Mouse (Mus musculus): Measurements from ENCODE around the gene Diaph2. TPM values are rescaled to one million over a fixed set of nuclear protein-coding genes. Genes with fewer than 3 reads are reported as not detected.
"Not testable (repeated sequence)": the region's sequence is repeated elsewhere in the genome, so short reads cannot be mapped to it uniquely, and the experiment has no call there.

Diaph2 gene
- total and polyA plus RNA-seq, 3 experiments = not detected

DNA sequence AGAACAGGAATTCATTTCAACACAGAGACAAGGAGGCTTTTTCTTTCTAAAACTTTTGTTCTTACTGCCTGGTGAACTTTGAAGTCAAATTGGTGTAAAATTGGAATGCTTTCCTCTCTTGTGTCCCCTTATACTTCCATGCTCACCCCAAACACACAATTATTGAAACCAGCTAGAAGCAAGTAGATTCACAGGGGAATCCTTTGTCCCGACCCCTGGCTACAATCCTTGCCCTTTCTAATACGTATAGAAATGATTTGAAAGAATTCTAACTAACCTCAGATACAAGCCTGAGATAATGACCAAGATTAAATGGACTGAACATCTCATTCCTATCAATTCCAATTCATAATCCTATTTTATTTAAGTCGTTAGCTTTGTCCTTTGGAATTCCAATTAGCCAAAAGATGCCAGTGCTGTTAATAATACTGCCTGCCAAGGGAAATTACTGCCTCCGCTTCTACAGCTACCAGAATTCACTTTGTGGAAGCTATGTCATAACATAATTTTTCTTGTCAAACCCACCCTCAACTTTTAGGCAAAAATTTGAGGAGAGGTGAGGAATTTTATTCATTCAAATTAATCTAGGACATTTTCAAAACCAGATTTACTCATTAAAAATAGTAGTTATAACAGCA, 644.1 kb downstream of the Diaph2 start:
- TF ChIP-seq CTCF (IDR thresholded peaks at IDR 0.05; ENCODE audit: low read depth, low read length) = no peak
- no peak for TF ChIP-seq GATA2 (IDR thresholded peaks at IDR 0.05; ENCODE audit: borderline replicate concordance, low read depth, low read length)
- TF ChIP-seq GATA1 (IDR thresholded peaks at IDR 0.05; ENCODE audit: borderline replicate concordance, low read length) = no peak
- TF ChIP-seq POLR2AphosphoS5 (IDR thresholded peaks at IDR 0.05; ENCODE audit: insufficient replicate concordance, low read depth, low read length) = no peak
- TF ChIP-seq TAL1 (conservative IDR thresholded peaks at IDR 0.05; ENCODE audit: low read depth, low read length) = no peak
- no peaks in the 10 kb centered on the region for H3K9me3 ChIP-seq (replicated peaks)
- no peaks in the 10 kb centered on the region for H3K27me3 ChIP-seq (ENCODE audit: insufficient read depth, low read length)
- no peak overlapping the region for H3K4me3 ChIP-seq (ENCODE audit: low read depth, low read length)
- no peaks in the 10 kb centered on the region for H3K4me1 ChIP-seq (ENCODE audit: insufficient read depth, low read depth, low read length)
- H3K36me3 ChIP-seq (replicated peaks) = no peaks in the 10 kb centered on the region
- ATAC-seq (ENCODE audit: extremely low read depth, insufficient number of reproducible peaks, low FRiP score, poor library complexity, severe bottlenecking) (no peak), DNase-seq (ENCODE audit: low spot score) (no peak)

- H3K27me3 ChIP-seq (ENCODE audit: insufficient read depth, low read length) = no peaks in the 10 kb centered on the region
- TF ChIP-seq CTCF (IDR thresholded peaks at IDR 0.05; ENCODE audit: low read depth, low read length) = no peak
- no peak for TF ChIP-seq GATA2 (IDR thresholded peaks at IDR 0.05; ENCODE audit: borderline replicate concordance, low read depth, low read length)
- TF ChIP-seq GATA1 (IDR thresholded peaks at IDR 0.05; ENCODE audit: borderline replicate concordance, low read length) = no peak
- no peak for TF ChIP-seq POLR2AphosphoS5 (IDR thresholded peaks at IDR 0.05; ENCODE audit: insufficient replicate concordance, low read depth, low read length)
- TF ChIP-seq TAL1 (conservative IDR thresholded peaks at IDR 0.05; ENCODE audit: low read depth, low read length) = no peak
- no peak for DNase-seq (ENCODE audit: low spot score)
- H3K4me3 ChIP-seq (ENCODE audit: low read depth, low read length) = no peak overlapping the region
- no peaks in the 10 kb centered on the region for H3K4me1 ChIP-seq (ENCODE audit: insufficient read depth, low read depth, low read length)
- no peaks in the 10 kb centered on the region for H3K36me3 ChIP-seq (replicated peaks)
- no peaks in the 10 kb centered on the region for H3K9me3 ChIP-seq (replicated peaks)
- no peak for ATAC-seq (ENCODE audit: extremely low read depth, insufficient number of reproducible peaks, low FRiP score, poor library complexity, severe bottlenecking)
Observed at GRCm38 (mm10) chrX:130403214-130403613, 653.7 kb downstream of the Diaph2 start.

GRCm38 (mm10) chrX:130407471-130407870, 657.9 kb downstream of the Diaph2 start:
- not testable (repeated sequence) for H3K4me1 ChIP-seq (ENCODE audit: insufficient read depth, low read depth, low read length); H3K27me3 ChIP-seq (ENCODE audit: insufficient read depth, low read length); DNase-seq (ENCODE audit: low spot score); ATAC-seq (ENCODE audit: extremely low read depth, insufficient number of reproducible peaks, low FRiP score, poor library complexity, severe bottlenecking); H3K9me3 ChIP-seq (replicated peaks); H3K4me3 ChIP-seq (ENCODE audit: low read depth, low read length); H3K36me3 ChIP-seq (replicated peaks)

GRCm38 (mm10) chrX:130408985-130409384, 659.4 kb downstream of the Diaph2 start:
- TF ChIP-seq GATA2 (IDR thresholded peaks at IDR 0.05; ENCODE audit: borderline replicate concordance, low read depth, low read length) (no peak), POLR2AphosphoS5 (IDR thresholded peaks at IDR 0.05; ENCODE audit: insufficient replicate concordance, low read depth, low read length) (no peak), GATA1 (IDR thresholded peaks at IDR 0.05; ENCODE audit: borderline replicate concordance, low read length) (no peak), CTCF (IDR thresholded peaks at IDR 0.05; ENCODE audit: low read depth, low read length) (no peak), TAL1 (conservative IDR thresholded peaks at IDR 0.05; ENCODE audit: low read depth, low read length) (no peak)
- no peak for DNase-seq (ENCODE audit: low spot score)

GRCm38 (mm10) chrX:130423134-130423533, 673.6 kb downstream of the Diaph2 start:
- DNase-seq (ENCODE audit: low spot score) (no peak), ATAC-seq (ENCODE audit: extremely low read depth, insufficient number of reproducible peaks, low FRiP score, poor library complexity, severe bottlenecking) (0 out of 2 replicates have a peak, but pooled peaks have one; percentile 36)
- no peaks in the 10 kb centered on the region for H3K36me3 ChIP-seq (replicated peaks)
- H3K4me3 ChIP-seq (ENCODE audit: low read depth, low read length) = peak overlapping the region; percentile 46; the same call in 1 of the 2 replicates
- TF ChIP-seq GATA2 (IDR thresholded peaks at IDR 0.05; ENCODE audit: borderline replicate concordance, low read depth, low read length) = no peak
- no peak for TF ChIP-seq POLR2AphosphoS5 (IDR thresholded peaks at IDR 0.05; ENCODE audit: insufficient replicate concordance, low read depth, low read length)
- no peak for TF ChIP-seq TAL1 (conservative IDR thresholded peaks at IDR 0.05; ENCODE audit: low read depth, low read length)
- TF ChIP-seq CTCF (IDR thresholded peaks at IDR 0.05; ENCODE audit: low read depth, low read length) = no peak
- no peak for TF ChIP-seq GATA1 (IDR thresholded peaks at IDR 0.05; ENCODE audit: borderline replicate concordance, low read length)
- H3K9me3 ChIP-seq (replicated peaks) = no peaks in the 10 kb centered on the region
- no peaks in the 10 kb centered on the region for H3K27me3 ChIP-seq (ENCODE audit: insufficient read depth, low read length)
- H3K4me1 ChIP-seq (ENCODE audit: insufficient read depth, low read depth, low read length) = peaks cover 2% of the 10 kb centered on the region; the same call in 1 of the 2 replicates

More at GRCm38 (mm10) chrX:130408985-130409384, 659.4 kb downstream of the Diaph2 start:
- Histone ChIP-seq H3K27me3 (ENCODE audit: insufficient read depth, low read length) (no peaks in the 10 kb centered on the region), H3K36me3 (replicated peaks) (no peaks in the 10 kb centered on the region), H3K4me3 (ENCODE audit: low read depth, low read length) (no peak overlapping the region), H3K9me3 (replicated peaks) (no peaks in the 10 kb centered on the region), H3K4me1 (ENCODE audit: insufficient read depth, low read depth, low read length) (no peaks in the 10 kb centered on the region)
- ATAC-seq (ENCODE audit: extremely low read depth, insufficient number of reproducible peaks, low FRiP score, poor library complexity, severe bottlenecking) = no peak

DNA sequence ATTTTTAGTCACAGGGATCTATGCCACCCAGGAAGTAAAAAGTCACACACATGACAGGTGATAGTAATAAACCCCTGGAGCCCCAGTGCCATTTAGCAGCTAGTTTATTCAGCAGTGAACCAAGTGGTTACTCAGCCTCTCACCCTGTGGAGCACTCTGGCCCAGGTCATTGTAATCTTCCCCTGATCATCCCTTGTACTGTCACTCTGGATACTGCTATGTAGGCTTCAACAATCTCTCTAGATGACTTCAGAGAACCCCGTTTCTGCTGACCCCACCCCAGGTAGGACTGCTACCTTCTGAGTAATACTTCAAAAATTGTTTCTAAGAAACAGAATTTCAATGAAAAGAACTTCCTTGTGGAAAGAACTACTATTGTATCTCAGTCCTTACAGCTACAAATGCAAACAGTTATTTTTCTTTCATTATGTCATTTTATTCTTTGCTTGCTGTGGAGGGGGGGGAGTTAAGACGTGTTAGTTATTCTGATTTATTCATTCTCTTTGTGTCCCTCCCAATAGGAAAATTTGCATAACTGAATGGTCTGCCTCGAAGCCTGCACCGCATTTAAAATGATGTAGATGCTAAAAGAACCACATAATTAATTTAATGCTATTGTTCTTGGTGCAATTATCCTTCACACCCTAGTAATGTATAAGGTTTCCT, 702.4 kb downstream of the Diaph2 start:
- TF ChIP-seq POLR2AphosphoS5 (IDR thresholded peaks at IDR 0.05; ENCODE audit: insufficient replicate concordance, low read depth, low read length) (no peak), GATA1 (IDR thresholded peaks at IDR 0.05; ENCODE audit: borderline replicate concordance, low read length) (no peak), GATA2 (IDR thresholded peaks at IDR 0.05; ENCODE audit: borderline replicate concordance, low read depth, low read length) (no peak), CTCF (IDR thresholded peaks at IDR 0.05; ENCODE audit: low read depth, low read length) (no peak), TAL1 (conservative IDR thresholded peaks at IDR 0.05; ENCODE audit: low read depth, low read length) (no peak)
- Histone ChIP-seq H3K27me3 (ENCODE audit: insufficient read depth, low read length) (no peaks in the 10 kb centered on the region), H3K9me3 (replicated peaks) (no peaks in the 10 kb centered on the region), H3K4me3 (ENCODE audit: low read depth, low read length) (no peak overlapping the region), H3K4me1 (ENCODE audit: insufficient read depth, low read depth, low read length) (no peaks in the 10 kb centered on the region), H3K36me3 (replicated peaks) (no peaks in the 10 kb centered on the region)
- ATAC-seq (ENCODE audit: extremely low read depth, insufficient number of reproducible peaks, low FRiP score, poor library complexity, severe bottlenecking) (no peak), DNase-seq (ENCODE audit: low spot score) (no peak)
